Comparison of ENCODE assay signal across 21 mouse cellular contexts in the genomic region with DNA sequence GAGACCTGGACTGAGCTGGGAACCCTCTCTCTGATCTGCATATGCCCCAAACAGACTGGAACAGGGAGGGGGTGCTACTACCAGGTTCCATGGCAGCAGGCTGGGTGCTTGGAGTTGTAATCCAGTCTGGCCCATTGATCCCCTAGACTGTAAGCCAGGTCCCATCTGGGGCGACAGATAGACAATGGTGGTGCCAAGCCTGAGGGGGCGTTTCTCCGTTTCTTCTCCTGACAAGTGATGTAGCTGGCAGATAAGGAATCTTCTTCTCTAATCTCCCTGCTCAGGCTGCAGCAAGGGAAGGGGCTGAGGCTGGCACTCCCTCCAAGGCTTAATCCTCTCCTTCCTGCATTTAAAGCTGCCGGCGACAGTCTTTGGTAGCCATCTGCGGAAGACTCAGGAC. TPM values are rescaled to one million over a fixed set of nuclear protein-coding genes. Genes with fewer than 3 reads are reported as not detected.
"Had no signal": no experiment of that assay in that cellular context is flagged by ENCODE, and none has a peak within 500 bp of the region (broad histone marks: within the 10 kb centered on the region; RNA-seq: fewer than 3 reads in every experiment).

No protein-coding gene starts in this region.

- H3K9me3 ChIP-seq: liver, embryonic 15.5 days; lung, embryonic 15.5 days; midbrain, embryonic 13.5 days; neural tube, embryonic 12.5 days had no signal

- H3K36me3 ChIP-seq: liver, embryonic 15.5 days; lung, embryonic 15.5 days; midbrain, embryonic 13.5 days; neural tube, embryonic 12.5 days had no signal

- ATAC-seq: liver, postnatal 0 days; lung, postnatal 0 days; midbrain, embryonic 13.5 days had no signal

- H3K27ac ChIP-seq: liver, embryonic 15.5 days; lung, embryonic 15.5 days; macrophage; midbrain, embryonic 13.5 days; neural tube, embryonic 12.5 days had no signal

- H3K4me1 ChIP-seq: liver, embryonic 15.5 days had no signal

- DNase-seq: liver, postnatal 0 days; lung, adult 2 months; lung, postnatal 14 days; lung, postnatal 36 days; right cerebral cortex, adult 18-20 months; right cerebral cortex, postnatal 25 days; right cerebral cortex, postnatal 4 days; spleen, adult 18-20 months; thymus, adult 18-20 months; thymus, postnatal 14 days; thymus, postnatal 36 days had no signal

- H3K4me2 ChIP-seq: liver, embryonic 15.5 days; lung, embryonic 15.5 days; midbrain, embryonic 11.5 days; midbrain, embryonic 13.5 days; neural tube, embryonic 12.5 days had no signal

- H3K9ac ChIP-seq: liver, embryonic 15.5 days; liver, postnatal 0 days; lung, embryonic 15.5 days; midbrain, embryonic 13.5 days; neural tube, embryonic 12.5 days had no signal

- H3K4me3 ChIP-seq: liver, embryonic 15.5 days; lung, embryonic 15.5 days; megakaryocyte, embryonic 14.5 days; midbrain, embryonic 13.5 days; neural tube, embryonic 12.5 days had no signal

RNA-seq across cellular contexts. Expression of a gene that starts 37.1 kb away (rescaled TPM):
- total RNA-seq: megakaryocyte progenitor cell, adult 5-6 weeks; neutrophil, adult 5-6 weeks had no signal
- polyA plus RNA-seq: liver, embryonic 15.5 days; liver, postnatal 0 days; macrophage had no signal
